Mouse (Mus musculus): ENCODE measurements around the gene Zfp444. TPM values are rescaled to one million over a fixed set of nuclear protein-coding genes. Genes with fewer than 3 reads are reported as not detected.
A peak's percentile ranks its signal among the peaks of the same experiment; 100 is the strongest.
"Not testable (repeated sequence)": the region's sequence is repeated elsewhere in the genome, so short reads cannot be mapped to it uniquely, and the experiment has no call there.

The Zfp444 gene
- polyA plus RNA-seq, 1 experiment from 2014 or later, result 66.2 TPM

- H3K9ac ChIP-seq (ENCODE audit: low read depth, low read length), result no peak overlapping the region
- no peak for TF ChIP-seq CTCF (IDR thresholded peaks at IDR 0.05; ENCODE audit: low read depth)
- 55% methylated on average over 3 of the region's 3 CpGs for WGBS
- H3K27me3 ChIP-seq (ENCODE audit: insufficient read depth, low read length), result no peaks in the 10 kb centered on the region
- ATAC-seq (replicated peaks; ENCODE audit: low FRiP score, low read depth) (no peak), DNase-seq (ENCODE audit: low spot score) (no peak)
- no peak overlapping the region for H3K4me3 ChIP-seq (replicated peaks; ENCODE audit: low read depth, low read length)
- H3K27ac ChIP-seq, result no peak overlapping the region
- H3K4me2 ChIP-seq (ENCODE audit: low read length), result no peak overlapping the region
- no peaks in the 10 kb centered on the region for H3K4me1 ChIP-seq (replicated peaks; ENCODE audit: insufficient read depth, low read length)
- H3K36me3 ChIP-seq (ENCODE audit: insufficient read depth, low read length), result no peaks in the 10 kb centered on the region
- no peaks in the 10 kb centered on the region for H3K9me3 ChIP-seq (replicated peaks; ENCODE audit: low read length)
These were observed 48.1 kb downstream of the Zfp444 start for GRCm38 (mm10) chr7:6220147-6220546.

DNA sequence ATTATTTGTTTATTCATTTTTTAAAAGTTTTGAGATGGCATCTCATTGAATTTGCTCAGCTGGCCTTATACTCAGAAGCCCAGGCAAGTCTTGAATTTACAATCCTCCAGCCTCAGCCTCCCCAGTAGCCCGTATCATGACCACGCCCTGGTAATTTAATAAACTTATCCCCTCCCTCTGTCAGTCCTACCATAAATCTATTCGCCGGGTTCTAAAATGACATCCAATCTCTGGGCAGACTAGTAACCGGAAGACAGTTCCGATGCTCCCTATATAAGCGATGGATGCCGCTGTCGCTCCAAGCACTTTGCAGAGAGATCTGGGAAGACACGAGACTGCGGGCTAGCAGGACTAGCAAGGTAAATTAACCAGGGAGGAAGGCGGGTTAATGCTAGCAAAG, 50.0 kb downstream of the Zfp444 start, which contains the start of gene Zscan5b:
Gene Zscan5b, plus strand, starts transcription at position 301 of the 400 bp plus-strand sequence.
- H3K4me1 ChIP-seq (replicated peaks; ENCODE audit: insufficient read depth, low read length), result no peaks in the 10 kb centered on the region
- H3K36me3 ChIP-seq (ENCODE audit: insufficient read depth, low read length), result no peaks in the 10 kb centered on the region
- no peak for ATAC-seq (replicated peaks; ENCODE audit: low FRiP score, low read depth)
- no peak for DNase-seq (ENCODE audit: low spot score)
- H3K9me3 ChIP-seq (replicated peaks; ENCODE audit: low read length), result no peaks in the 10 kb centered on the region
- H3K27ac ChIP-seq, result no peak within 1 kb of the TSS
- H3K4me2 ChIP-seq (ENCODE audit: low read length), result no peak within 1 kb of the TSS
- WGBS, result 90% methylated on average over 12 of the region's 12 CpGs
- no peak within 1 kb of the TSS for H3K9ac ChIP-seq (ENCODE audit: low read depth, low read length)
- TF ChIP-seq CTCF (IDR thresholded peaks at IDR 0.05; ENCODE audit: low read depth), result no peak
- no peak within 1 kb of the TSS for H3K4me3 ChIP-seq (replicated peaks; ENCODE audit: low read depth, low read length)
- no peaks in the 10 kb centered on the region for H3K27me3 ChIP-seq (ENCODE audit: insufficient read depth, low read length)

GRCm38 (mm10) chr7:6228491-6228890, 56.5 kb downstream of the Zfp444 start:
- H3K27me3 ChIP-seq (ENCODE audit: insufficient read depth, low read length); ATAC-seq (replicated peaks; ENCODE audit: low FRiP score, low read depth); H3K36me3 ChIP-seq (ENCODE audit: insufficient read depth, low read length); H3K27ac ChIP-seq; H3K4me2 ChIP-seq (ENCODE audit: low read length); H3K4me1 ChIP-seq (replicated peaks; ENCODE audit: insufficient read depth, low read length); H3K9ac ChIP-seq (ENCODE audit: low read depth, low read length); H3K9me3 ChIP-seq (replicated peaks; ENCODE audit: low read length); H3K4me3 ChIP-seq (replicated peaks; ENCODE audit: low read depth, low read length): not testable (repeated sequence)
- 57% methylated on average over 8 of the region's 8 CpGs for whole genome bisulfite sequencing
- DNase-seq (ENCODE audit: low spot score), result peak; percentile 14
- peak; percentile 35; the same call in 1 of the 2 replicates for TF ChIP-seq CTCF (IDR thresholded peaks at IDR 0.05; ENCODE audit: low read depth)

GRCm38 (mm10) chr7:6239787-6240186, 67.8 kb downstream of the Zfp444 start:
- no peak for TF ChIP-seq CTCF (IDR thresholded peaks at IDR 0.05; ENCODE audit: low read depth)
- no peak for ATAC-seq (replicated peaks; ENCODE audit: low FRiP score, low read depth)
- no peak overlapping the region for H3K27ac ChIP-seq
- no peaks in the 10 kb centered on the region for H3K27me3 ChIP-seq (ENCODE audit: insufficient read depth, low read length)
- no peak overlapping the region for H3K4me3 ChIP-seq (replicated peaks; ENCODE audit: low read depth, low read length)
- H3K9ac ChIP-seq (ENCODE audit: low read depth, low read length), result no peak overlapping the region
- DNase-seq (ENCODE audit: low spot score), result no peak
- WGBS, result 57% methylated on average over 11 of the region's 11 CpGs
- H3K36me3 ChIP-seq (ENCODE audit: insufficient read depth, low read length), result no peaks in the 10 kb centered on the region
- no peak overlapping the region for H3K4me2 ChIP-seq (ENCODE audit: low read length)
- no peaks in the 10 kb centered on the region for H3K4me1 ChIP-seq (replicated peaks; ENCODE audit: insufficient read depth, low read length)
- H3K9me3 ChIP-seq (replicated peaks; ENCODE audit: low read length), result no peaks in the 10 kb centered on the region

- peak; percentile 71 for TF ChIP-seq CTCF (IDR thresholded peaks at IDR 0.05; ENCODE audit: low read depth)
- H3K9ac ChIP-seq (ENCODE audit: low read depth, low read length); H3K27me3 ChIP-seq (ENCODE audit: insufficient read depth, low read length); ATAC-seq (replicated peaks; ENCODE audit: low FRiP score, low read depth); H3K4me3 ChIP-seq (replicated peaks; ENCODE audit: low read depth, low read length); H3K4me2 ChIP-seq (ENCODE audit: low read length); H3K27ac ChIP-seq; H3K9me3 ChIP-seq (replicated peaks; ENCODE audit: low read length); H3K4me1 ChIP-seq (replicated peaks; ENCODE audit: insufficient read depth, low read length); H3K36me3 ChIP-seq (ENCODE audit: insufficient read depth, low read length): not testable (repeated sequence)
- DNase-seq (ENCODE audit: low spot score), result peak; percentile 21
- WGBS, result 12% methylated on average over 1 of the region's 1 CpGs
These were observed 68.9 kb downstream of the Zfp444 start for GRCm38 (mm10) chr7:6240841-6241425.

Other genes starting within 250 kb of the Zfp444 start
- gene Vmn1r65, start 161.2 kb upstream of the Zfp444 start, polyA plus RNA-seq (2015; fragmentation: Nextera tagmentation; extraction: Ambion mirVana), result not detected in 2 replicates
- not detected in 2 replicates for gene Nlrp4c, start 127.1 kb upstream of the Zfp444 start, polyA plus RNA-seq (2015; fragmentation: Nextera tagmentation; extraction: Ambion mirVana)
- gene Zfp787, start 16.2 kb upstream of the Zfp444 start, polyA plus RNA-seq (2015; fragmentation: Nextera tagmentation; extraction: Ambion mirVana), result 60.1 and 72.0 TPM in 2 replicates
- not detected in 2 replicates for gene Galp, start 24.9 kb downstream of the Zfp444 start, polyA plus RNA-seq (2015; fragmentation: Nextera tagmentation; extraction: Ambion mirVana)
- gene Zscan5b, start 50.1 kb downstream of the Zfp444 start, polyA plus RNA-seq (2015; fragmentation: Nextera tagmentation; extraction: Ambion mirVana), result not detected in 2 replicates
- gene Epp13, start 80.5 kb downstream of the Zfp444 start, polyA plus RNA-seq (2015; fragmentation: Nextera tagmentation; extraction: Ambion mirVana), result not detected in 2 replicates
- gene Zfp667, start 114.4 kb downstream of the Zfp444 start, polyA plus RNA-seq (2015; fragmentation: Nextera tagmentation; extraction: Ambion mirVana), result 4.8 and 4.9 TPM in 2 replicates
- 3.2 and 4.2 TPM in 2 replicates for gene Zfp583, start 159.1 kb downstream of the Zfp444 start, polyA plus RNA-seq (2015; fragmentation: Nextera tagmentation; extraction: Ambion mirVana)
- 0.39 and 0.64 TPM in 2 replicates for gene Gm3854, start 171.5 kb downstream of the Zfp444 start, polyA plus RNA-seq (2015; fragmentation: Nextera tagmentation; extraction: Ambion mirVana)
- 1.4 and 2.0 TPM in 2 replicates for gene Zfp78, start 191.1 kb downstream of the Zfp444 start, polyA plus RNA-seq (2015; fragmentation: Nextera tagmentation; extraction: Ambion mirVana)
- 6.2 and 7.4 TPM in 2 replicates for gene Zfp28, start 211.1 kb downstream of the Zfp444 start, polyA plus RNA-seq (2015; fragmentation: Nextera tagmentation; extraction: Ambion mirVana)
- gene Smim17, start 226.5 kb downstream of the Zfp444 start, polyA plus RNA-seq (2015; fragmentation: Nextera tagmentation; extraction: Ambion mirVana), result not detected in 2 replicates
- not detected in 2 replicates for gene Gm20715, start 238.1 kb downstream of the Zfp444 start, polyA plus RNA-seq (2015; fragmentation: Nextera tagmentation; extraction: Ambion mirVana)